Mouse (Mus musculus): ENCODE results near the gene Gins2.

The Gins2 gene

GRCm38 (mm10) chr8:120569939-120570715 is 19.0 kb downstream of the Gins2 start:
- in situ Hi-C loops (cut with MboI; ENCODE audit: low pct_unique_long_range_greater_than_20kb in 1 of 2, low sequenced_read_pairs in 2 of 2, unreplicated experiment in 1 of 2) = no loop called here

GRCm38 (mm10) chr8:120569123-120569522 is 20.0 kb downstream of the Gins2 start:
- in situ Hi-C loops (cut with MboI; ENCODE audit: low pct_unique_long_range_greater_than_20kb in 1 of 2, low sequenced_read_pairs in 2 of 2, unreplicated experiment in 1 of 2) = no loop called here

GRCm38 (mm10) chr8:120568164-120568798 is 20.8 kb downstream of the Gins2 start:
- in situ Hi-C loops (cut with MboI; ENCODE audit: low pct_unique_long_range_greater_than_20kb in 1 of 2, low sequenced_read_pairs in 2 of 2, unreplicated experiment in 1 of 2) = no loop called here

DNA sequence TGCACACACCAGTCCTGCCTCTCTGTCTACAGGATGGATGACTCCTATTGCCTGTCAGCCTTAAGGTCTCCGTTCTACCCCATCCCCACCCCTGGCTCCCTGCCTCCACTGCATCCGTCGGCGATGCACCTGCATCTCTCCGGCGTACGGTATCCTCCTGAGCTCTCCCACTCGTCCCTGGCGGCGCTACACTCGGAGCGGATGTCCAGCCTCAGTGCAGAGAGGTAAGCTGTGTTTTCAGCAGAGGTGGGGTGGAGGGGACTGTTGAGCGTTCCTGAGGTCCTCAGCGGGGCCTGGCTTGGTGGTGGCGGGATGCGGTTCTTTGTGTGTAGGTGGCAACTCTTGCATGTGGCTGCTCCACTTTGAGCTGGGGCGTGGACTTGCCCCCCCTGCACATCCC is 21.4 kb downstream of the Gins2 start:
- in situ Hi-C loops (cut with MboI; ENCODE audit: low pct_unique_long_range_greater_than_20kb in 1 of 2, low sequenced_read_pairs in 2 of 2, unreplicated experiment in 1 of 2) = no loop called here

- in situ Hi-C loops (cut with MboI; ENCODE audit: low pct_unique_long_range_greater_than_20kb in 1 of 2, low sequenced_read_pairs in 2 of 2, unreplicated experiment in 1 of 2) = no loop called here
Measured at GRCm38 (mm10) chr8:120566681-120567080, 22.4 kb downstream of the Gins2 start.

- in situ Hi-C loops (cut with MboI; ENCODE audit: low pct_unique_long_range_greater_than_20kb in 1 of 2, low sequenced_read_pairs in 2 of 2, unreplicated experiment in 1 of 2) = no loop called here
Measured at GRCm38 (mm10) chr8:120565151-120565711, 23.9 kb downstream of the Gins2 start.

GRCm38 (mm10) chr8:120563851-120564837 is 25.0 kb downstream of the Gins2 start:
- in situ Hi-C loops (cut with MboI; ENCODE audit: low pct_unique_long_range_greater_than_20kb in 1 of 2, low sequenced_read_pairs in 2 of 2, unreplicated experiment in 1 of 2) = no loop called here

- in situ Hi-C loops (cut with MboI; ENCODE audit: low pct_unique_long_range_greater_than_20kb in 1 of 2, low sequenced_read_pairs in 2 of 2, unreplicated experiment in 1 of 2) = no loop called here
Measured at GRCm38 (mm10) chr8:120563348-120563724, 25.8 kb downstream of the Gins2 start.

- in situ Hi-C loops (cut with MboI; ENCODE audit: low pct_unique_long_range_greater_than_20kb in 1 of 2, low sequenced_read_pairs in 2 of 2, unreplicated experiment in 1 of 2) = no loop called here
Measured at GRCm38 (mm10) chr8:120562680-120563347, 26.3 kb downstream of the Gins2 start.

DNA sequence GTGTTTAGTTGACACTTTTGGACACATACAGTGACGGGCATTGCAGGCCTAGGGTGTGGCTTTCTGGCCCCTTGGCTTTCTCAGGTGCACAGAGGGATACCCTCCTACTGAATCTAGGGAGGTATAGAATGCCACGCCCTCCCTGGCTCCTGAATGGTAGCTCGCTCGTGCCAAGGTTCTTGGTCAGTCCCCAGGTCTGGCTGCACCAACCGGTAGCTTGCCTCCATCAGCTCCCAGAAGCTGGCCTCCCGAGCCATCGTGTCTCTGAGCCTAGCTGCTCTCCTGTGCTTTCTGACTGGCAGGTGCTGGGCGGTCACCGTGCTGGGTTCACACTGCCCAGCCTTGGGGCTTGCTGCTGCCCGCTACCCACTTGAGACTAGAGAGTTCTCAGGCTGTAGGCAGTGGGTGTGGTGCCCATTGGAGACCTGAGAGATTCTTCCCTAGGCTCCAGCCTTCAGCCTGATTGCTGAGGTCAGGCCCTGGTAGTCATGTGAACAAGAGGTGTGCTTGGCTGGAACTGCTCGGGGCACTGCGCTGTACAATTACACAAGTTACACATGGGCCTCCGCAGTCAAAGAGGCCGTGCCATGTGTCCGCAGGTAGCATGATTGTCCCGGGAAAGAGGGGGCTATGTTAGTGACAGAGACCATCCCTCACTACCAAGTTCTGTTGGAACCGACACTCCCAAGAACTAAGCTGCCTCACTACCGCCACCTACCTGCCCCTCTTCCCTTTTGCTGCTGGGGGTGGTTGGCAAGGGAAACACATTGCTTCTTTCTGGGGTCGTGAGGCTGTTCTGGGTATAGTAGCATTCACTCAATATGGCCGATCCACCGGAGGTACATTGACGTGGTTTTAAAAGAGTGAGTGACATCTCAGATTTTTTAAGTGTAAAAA is 27.3 kb downstream of the Gins2 start:
- in situ Hi-C loops (cut with MboI; ENCODE audit: low pct_unique_long_range_greater_than_20kb in 1 of 2, low sequenced_read_pairs in 2 of 2, unreplicated experiment in 1 of 2) = no loop called here

GRCm38 (mm10) chr8:120560535-120560934 is 28.6 kb downstream of the Gins2 start:
- in situ Hi-C loops (cut with MboI; ENCODE audit: low pct_unique_long_range_greater_than_20kb in 1 of 2, low sequenced_read_pairs in 2 of 2, unreplicated experiment in 1 of 2) = no loop called here

DNA sequence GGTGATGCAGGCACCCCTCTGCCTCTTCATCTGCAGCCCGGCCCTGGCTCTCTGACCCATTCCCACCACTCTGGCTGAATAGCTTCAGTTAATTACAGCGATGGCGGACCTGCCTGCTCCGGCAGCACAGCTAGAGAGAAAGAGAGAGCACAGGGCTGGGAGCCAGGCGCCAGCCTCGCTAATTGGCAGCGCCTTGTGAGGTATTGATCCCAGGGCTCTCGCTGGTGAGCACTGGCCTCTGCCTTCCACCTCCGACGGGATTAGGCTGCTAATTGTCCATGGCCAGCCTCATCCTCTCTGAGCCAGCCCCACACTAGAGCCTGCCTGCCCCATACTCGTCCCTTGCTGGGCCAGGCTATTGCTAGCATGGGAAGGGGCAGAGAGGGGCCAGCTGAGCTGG is 29.4 kb downstream of the Gins2 start:
- in situ Hi-C loops (cut with MboI; ENCODE audit: low pct_unique_long_range_greater_than_20kb in 1 of 2, low sequenced_read_pairs in 2 of 2, unreplicated experiment in 1 of 2) = no loop called here

GRCm38 (mm10) chr8:120558162-120558561 is 30.9 kb downstream of the Gins2 start:
- in situ Hi-C loops (cut with MboI; ENCODE audit: low pct_unique_long_range_greater_than_20kb in 1 of 2, low sequenced_read_pairs in 2 of 2, unreplicated experiment in 1 of 2) = no loop called here

- in situ Hi-C loops (cut with MboI; ENCODE audit: low pct_unique_long_range_greater_than_20kb in 1 of 2, low sequenced_read_pairs in 2 of 2, unreplicated experiment in 1 of 2) = no loop called here
Measured at GRCm38 (mm10) chr8:120557170-120557965, 31.7 kb downstream of the Gins2 start.

GRCm38 (mm10) chr8:120556198-120556892 is 32.8 kb downstream of the Gins2 start:
- in situ Hi-C loops (cut with MboI; ENCODE audit: low pct_unique_long_range_greater_than_20kb in 1 of 2, low sequenced_read_pairs in 2 of 2, unreplicated experiment in 1 of 2) = no loop called here

- in situ Hi-C loops (cut with MboI; ENCODE audit: low pct_unique_long_range_greater_than_20kb in 1 of 2, low sequenced_read_pairs in 2 of 2, unreplicated experiment in 1 of 2) = no loop called here
Measured at GRCm38 (mm10) chr8:120554466-120555039, 34.6 kb downstream of the Gins2 start.
